Mouse (Mus musculus): ENCODE results near the gene Traf6.

DNA sequence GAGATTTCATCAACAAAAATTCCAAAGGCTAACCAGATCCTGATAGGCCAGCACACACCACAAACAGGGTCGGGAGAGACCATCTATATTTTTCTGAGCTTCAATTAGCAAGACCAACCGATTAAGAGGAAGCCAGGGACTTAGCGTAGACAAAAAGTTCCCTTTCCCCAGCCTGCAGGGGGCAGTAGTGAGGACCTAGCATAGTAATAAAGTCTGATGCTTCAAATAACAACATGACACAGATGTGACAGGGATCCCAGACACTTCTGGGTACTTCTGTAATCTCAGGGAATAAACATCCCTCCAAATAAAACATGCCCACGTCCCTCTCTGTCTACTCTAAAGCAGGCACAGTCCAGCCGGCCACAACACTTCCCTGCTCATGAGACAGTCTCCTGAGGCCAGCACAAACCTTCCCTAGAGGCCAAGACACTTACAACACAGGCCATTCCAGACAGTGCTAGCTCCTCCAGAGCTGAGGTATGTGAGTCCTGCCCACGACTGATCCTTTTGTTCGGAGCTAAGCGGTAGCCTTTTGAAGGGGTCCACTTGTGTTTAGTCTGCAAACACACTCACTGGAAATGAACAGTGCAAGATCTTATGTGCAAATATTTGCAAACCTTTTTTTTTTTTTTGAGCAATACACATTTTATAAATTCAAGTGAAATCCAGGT is 37.6 kb downstream of the Traf6 start:
- TF ChIP-seq POLR2A (IDR thresholded peaks at IDR 0.05; ENCODE audit: low read depth, low read length) (no peak), CTCF (IDR thresholded peaks at IDR 0.05; ENCODE audit: borderline replicate concordance, insufficient read depth, low read length) (no peak)

All from embryonic fibroblast, embryonic 13.5 days (primary cell).